Mouse (Mus musculus) testis, adult 2 months (tissue): ENCODE results near the gene Ripk1. TPM values are rescaled to one million over a fixed set of nuclear protein-coding genes. Genes with fewer than 3 reads are reported as not detected.

ENCODE experiments used
- H3K27ac ChIP-seq: fragments of 200-500 bp; 2 replicates; pipeline ENCODE4 v1.5.1; 2012; ENCODE audit warnings: low read depth, low read length; ENCODE audit not compliant: control insufficient read depth, insufficient read depth
- H3K27me3 ChIP-seq: fragments of 200-500 bp; 2 replicates; pipeline ENCODE4 v1.6.1; 2012; ENCODE audit warnings: mild to moderate bottlenecking, low read length, moderate library complexity; ENCODE audit not compliant: control insufficient read depth, insufficient read depth
- H3K36me3 ChIP-seq: fragments of 200-500 bp; 2 replicates; pipeline ENCODE4 v1.6.1; 2012; ENCODE audit warnings: mild to moderate bottlenecking, low read length; ENCODE audit not compliant: control insufficient read depth, insufficient read depth
- H3K4me1 ChIP-seq: fragments of 200-500 bp; 2 replicates; pipeline ENCODE4 v1.6.1; 2012; ENCODE audit warnings: low read length; ENCODE audit not compliant: control insufficient read depth, insufficient read depth
- H3K4me3 ChIP-seq: fragments of 200-500 bp; 2 replicates; pipeline ENCODE4 v1.5.1; 2012; ENCODE audit warnings: low read depth, mild to moderate bottlenecking, low read length, moderate library complexity, mixed read lengths; ENCODE audit not compliant: control insufficient read depth
- CTCF ChIP-seq: fragments of 200-500 bp; IDR thresholded peaks from 2 replicates; pipeline ENCODE4 v1.5.1; 2012; ENCODE audit warnings: low read depth, mild to moderate bottlenecking, inconsistent platforms, low read length, moderate library complexity; ENCODE audit not compliant: control insufficient read depth, insufficient read depth, insufficient replicate concordance
- POLR2A ChIP-seq: fragments of 200-500 bp; IDR thresholded peaks from 2 replicates; pipeline ENCODE4 v1.6.1; 2012; ENCODE audit warnings: low read depth, mild to moderate bottlenecking, inconsistent platforms, low read length, moderate library complexity; ENCODE audit not compliant: control insufficient read depth
- polyA plus RNA-seq: library from polyadenylated mRNA; depleted of rRNA; stranded (reverse); fragments of >200 nt; gene quantifications from 2 replicates; pipeline ENCODE4 v1.2.3, GENCODE M21; 2012; rRNA removed

Gene Ripk1
- polyA plus RNA-seq, 1 experiment = 2.6 TPM

GRCm38 (mm10) chr13:34077492-34078271, 75.5 kb downstream of the Ripk1 start, which contains the start of gene Tubb2a:
Tubb2a (minus strand) TSS chr13:34078007.
- H3K4me1 ChIP-seq = peaks cover 19% of the 10 kb centered on the region
- TF ChIP-seq POLR2A = peak; percentile 88
- TF ChIP-seq CTCF = peak; percentile 9; the same call in 1 of the 2 replicates
- no peaks in the 10 kb centered on the region for H3K36me3 ChIP-seq
- peaks cover 2% of the 10 kb centered on the region; the same call in 1 of the 2 replicates for H3K27me3 ChIP-seq
- H3K27ac ChIP-seq = peak within 1 kb of the TSS; percentile 25; the same call in 1 of the 2 replicates
- H3K4me3 ChIP-seq = peak within 1 kb of the TSS; percentile 90

DNA sequence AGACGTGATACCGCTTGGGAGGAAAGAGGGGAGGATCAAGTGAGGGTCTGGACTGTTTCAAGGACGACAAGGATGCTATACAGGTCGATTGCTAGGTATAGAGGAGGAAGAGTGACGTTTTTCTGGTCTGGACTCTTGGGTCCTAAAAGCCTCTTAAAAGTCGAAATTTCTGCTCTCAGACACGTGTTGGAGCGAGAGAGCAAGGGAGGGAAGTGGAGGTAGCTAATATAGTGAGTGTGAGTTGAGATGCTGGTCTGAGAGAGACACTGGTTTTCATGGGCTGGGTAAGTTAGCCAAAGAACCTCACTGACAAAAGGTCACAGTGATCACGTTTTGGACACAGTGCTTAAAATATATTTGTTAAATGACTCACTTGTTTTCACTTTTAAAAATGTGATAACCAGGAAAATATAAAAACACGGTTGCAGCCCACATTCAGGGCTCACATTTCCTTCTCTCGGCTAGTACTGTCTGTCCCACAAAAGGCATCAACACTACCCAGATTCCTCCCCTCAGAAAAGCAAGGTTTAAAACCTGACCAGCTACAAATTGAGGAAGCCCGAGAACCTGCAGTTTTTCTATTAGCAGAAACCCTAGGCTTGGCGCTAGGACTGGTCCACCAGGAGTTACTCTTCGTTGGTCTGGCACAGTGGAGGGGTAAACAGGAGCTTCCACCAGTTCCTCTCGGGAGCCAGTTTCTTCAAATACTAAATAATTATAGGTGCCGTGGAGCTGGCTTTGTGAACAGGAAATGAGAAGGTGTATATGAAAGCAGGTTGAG, 76.5 kb downstream of the Ripk1 start:
- Histone ChIP-seq H3K27ac (no peak overlapping the region), H3K36me3 (no peaks in the 10 kb centered on the region), H3K27me3 (peaks cover 2% of the 10 kb centered on the region; the same call in 1 of the 2 replicates), H3K4me3 (peak overlapping the region; percentile 90), H3K4me1 (peaks cover 19% of the 10 kb centered on the region)
- TF ChIP-seq POLR2A = no peak
- no peak for TF ChIP-seq CTCF

DNA sequence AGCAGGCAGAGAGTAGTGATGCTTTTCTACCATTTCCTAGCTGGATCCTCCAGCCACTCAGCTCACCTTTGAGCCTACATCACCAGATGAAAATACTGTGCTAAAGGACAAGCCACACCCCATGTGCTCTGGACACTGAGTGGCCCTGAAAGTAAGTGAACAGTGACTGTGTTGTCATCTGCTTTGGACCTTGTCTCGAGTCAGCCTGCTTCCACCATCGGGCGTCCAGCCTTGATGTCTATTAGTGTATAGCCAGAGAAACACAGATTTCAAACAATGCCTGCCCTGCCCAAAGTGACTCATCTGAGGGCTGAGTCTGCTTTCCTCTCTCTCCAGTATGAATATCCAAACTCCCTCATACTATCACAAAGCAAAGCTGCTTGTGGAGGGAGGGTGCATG, 77.6 kb downstream of the Ripk1 start:
- Histone ChIP-seq H3K27ac (no peak overlapping the region), H3K27me3 (peaks cover 2% of the 10 kb centered on the region; the same call in 1 of the 2 replicates), H3K4me1 (peaks cover 19% of the 10 kb centered on the region), H3K4me3 (no peak overlapping the region), H3K36me3 (no peaks in the 10 kb centered on the region)
- no peak for TF ChIP-seq CTCF
- no peak for TF ChIP-seq POLR2A

- Histone ChIP-seq H3K27me3 (peaks cover 2% of the 10 kb centered on the region; the same call in 1 of the 2 replicates), H3K4me1 (peaks cover 13% of the 10 kb centered on the region), H3K36me3 (no peaks in the 10 kb centered on the region), H3K27ac (no peak overlapping the region), H3K4me3 (no peak overlapping the region)
- no peak for TF ChIP-seq CTCF
Measured at GRCm38 (mm10) chr13:34081926-34082325, 79.8 kb downstream of the Ripk1 start.

GRCm38 (mm10) chr13:34084026-34084750, 82.0 kb downstream of the Ripk1 start:
- Histone ChIP-seq H3K4me1 (no peaks in the 10 kb centered on the region), H3K4me3 (no peak overlapping the region), H3K27ac (no peak overlapping the region; the same call in 1 of the 2 replicates), H3K36me3 (no peaks in the 10 kb centered on the region), H3K27me3 (no peaks in the 10 kb centered on the region)
- TF ChIP-seq POLR2A = no peak
- no peak for TF ChIP-seq CTCF

Other genes starting within 250 kb of the Ripk1 start
- gene Serpinb6e, start 159.0 kb upstream of the Ripk1 start, polyA plus RNA-seq = not detected in 2 replicates
- 0.63 and 0.79 TPM in 2 replicates for gene Serpinb6c, start 96.7 kb upstream of the Ripk1 start, polyA plus RNA-seq
- 24.9 and 28.4 TPM in 2 replicates for gene Nqo2, start 37.7 kb upstream of the Ripk1 start, polyA plus RNA-seq
- 126 and 136 TPM in 2 replicates for gene Serpinb6a, start 431 bp downstream of the Ripk1 start, polyA plus RNA-seq
- gene Bphl, start 35.2 kb downstream of the Ripk1 start, polyA plus RNA-seq = 12.3 and 13.1 TPM in 2 replicates
- gene Tubb2a, start 75.6 kb downstream of the Ripk1 start, polyA plus RNA-seq = 36.0 and 49.5 TPM in 2 replicates
- gene Tubb2b, start 128.1 kb downstream of the Ripk1 start, polyA plus RNA-seq = 0.46 and 2.1 TPM in 2 replicates
- 39.7 and 49.8 TPM in 2 replicates for gene Psmg4, start 160.6 kb downstream of the Ripk1 start, polyA plus RNA-seq